Mouse (Mus musculus) layer of hippocampus, postnatal 25 days (tissue): Measurements from ENCODE around the gene Wdr31. TPM values are rescaled to one million over a fixed set of nuclear protein-coding genes. Genes with fewer than 3 reads are reported as not detected.
"Not testable (repeated sequence)": the region's sequence is repeated elsewhere in the genome, so short reads cannot be mapped to it uniquely, and the experiment has no call there.

Experiments used
- DNase-seq, 2 experiments: peaks; one replicate each; pipeline ENCODE4 v3.0.0; 2022; ENCODE audit warnings: mixed read lengths in 2 of 2, low spot score in 1 of 2; ENCODE audit errors: extremely low spot score in 1 of 2
- total RNA-seq, 2 experiments: library from RNA; stranded (reverse); gene quantifications; 2 replicates each; pipeline ENCODE4 v1.2.3; 2021

Gene Wdr31
- total RNA-seq, 2 experiments from 2014 or later = 6.7 to 8.5 TPM

GRCm38 (mm10) chr4:62500799-62501198, 30.1 kb upstream of the Wdr31 start:
- DNase-seq = no peak

DNA sequence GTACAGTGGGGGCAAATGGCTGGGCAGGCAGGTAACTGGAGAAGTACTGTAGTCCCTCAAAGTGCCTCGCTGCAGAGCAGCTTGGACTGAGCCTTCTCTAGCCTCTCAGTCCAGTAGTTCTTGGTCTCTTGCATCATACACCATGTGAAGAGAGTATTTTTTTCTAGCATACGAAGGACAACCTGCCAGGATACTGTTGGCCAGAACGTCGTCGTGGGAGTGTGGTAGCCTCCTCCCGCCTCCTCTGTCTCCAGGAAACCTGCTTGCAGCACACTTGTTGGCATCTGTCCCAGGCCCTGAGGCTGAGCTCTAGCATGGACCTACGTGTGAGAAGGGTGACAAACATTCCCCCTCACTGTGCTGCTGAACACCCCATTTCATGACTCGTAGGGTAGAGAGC, 26.1 kb upstream of the Wdr31 start:
- no peak for DNase-seq

DNA sequence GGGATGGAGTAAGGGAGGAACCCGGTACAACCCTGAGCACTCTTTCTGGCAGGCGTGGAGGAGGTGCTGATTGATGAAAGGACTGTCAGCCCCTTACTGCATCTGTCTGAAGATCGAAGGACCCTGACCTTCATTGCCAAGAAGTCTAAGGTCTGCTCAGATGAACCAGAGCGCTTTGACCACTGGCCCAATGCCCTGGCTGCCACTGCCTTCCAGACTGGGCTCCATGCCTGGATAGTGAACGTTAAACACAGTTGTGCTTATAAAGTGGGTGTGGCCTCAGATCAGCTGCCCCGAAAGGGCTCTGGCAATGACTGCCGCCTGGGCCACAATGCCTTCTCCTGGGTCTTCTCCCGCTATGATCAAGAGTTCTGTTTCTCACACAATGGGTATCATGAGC, 25.2 kb upstream of the Wdr31 start:
- DNase-seq = no peak

DNA sequence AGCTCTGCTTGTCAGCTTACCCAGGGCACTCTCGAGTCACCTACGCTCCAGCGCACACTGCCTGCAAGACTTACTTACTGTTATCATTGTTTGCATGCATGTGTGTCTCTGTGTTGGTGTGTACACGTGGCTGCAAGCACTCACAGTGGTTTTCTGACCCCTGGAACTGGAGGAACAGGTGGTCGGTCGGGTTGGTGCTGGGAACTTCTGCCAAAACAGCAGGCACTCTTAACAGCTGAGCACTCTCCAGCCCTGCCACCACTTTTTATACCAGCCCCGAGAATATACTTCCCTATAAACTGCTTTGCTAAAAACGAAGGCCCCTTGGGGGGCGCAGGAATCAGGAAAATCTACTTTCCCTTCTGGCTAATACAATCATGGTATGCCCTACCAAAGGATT, 23.5 kb upstream of the Wdr31 start:
- DNase-seq = no peak

GRCm38 (mm10) chr4:62492682-62493081, 22.0 kb upstream of the Wdr31 start:
- no peak for DNase-seq

DNA sequence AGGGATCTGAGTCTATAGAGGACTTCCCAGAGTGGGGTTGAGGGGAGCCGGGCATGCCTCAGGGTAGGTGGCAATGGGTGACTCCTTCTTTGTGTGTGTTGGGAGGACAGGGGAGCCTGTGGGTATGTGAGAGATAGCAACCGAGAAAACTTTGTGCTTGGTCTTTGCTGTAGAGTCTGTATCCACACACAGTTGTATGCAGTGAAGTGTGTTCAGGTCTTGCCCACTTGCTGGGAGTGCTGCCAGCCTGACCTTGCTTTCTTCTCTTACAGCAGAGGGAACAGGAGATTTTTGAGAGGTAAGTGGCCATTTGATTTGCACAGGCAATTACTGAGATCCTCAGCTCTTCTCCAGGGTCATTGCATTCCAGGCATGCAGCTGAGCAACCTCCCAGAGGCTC, 17.2 kb upstream of the Wdr31 start:
- no peak for DNase-seq

DNA sequence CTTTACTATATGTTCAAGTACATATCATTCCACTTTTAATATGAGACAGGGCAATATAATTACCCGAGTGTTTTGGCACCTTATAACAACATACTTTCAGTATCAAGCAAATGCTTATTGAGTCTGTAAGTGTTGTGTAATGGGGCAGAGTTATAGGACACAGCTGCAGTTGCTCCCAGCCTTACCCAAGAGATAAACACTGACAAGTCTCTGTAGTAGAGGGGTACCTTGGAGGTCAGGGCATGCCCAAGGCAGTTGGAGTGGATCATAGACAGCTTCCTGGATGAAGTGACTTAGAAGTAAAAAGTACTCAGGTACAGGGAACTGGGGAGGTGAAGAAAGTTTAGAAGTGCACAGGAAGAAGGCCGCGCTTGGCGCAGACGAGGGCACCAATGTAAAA, 16.5 kb upstream of the Wdr31 start:
- no peak for DNase-seq

GRCm38 (mm10) chr4:62486162-62486696, 15.5 kb upstream of the Wdr31 start:
- DNase-seq = no peak

GRCm38 (mm10) chr4:62485450-62486161, 14.9 kb upstream of the Wdr31 start:
- DNase-seq = no peak

DNA sequence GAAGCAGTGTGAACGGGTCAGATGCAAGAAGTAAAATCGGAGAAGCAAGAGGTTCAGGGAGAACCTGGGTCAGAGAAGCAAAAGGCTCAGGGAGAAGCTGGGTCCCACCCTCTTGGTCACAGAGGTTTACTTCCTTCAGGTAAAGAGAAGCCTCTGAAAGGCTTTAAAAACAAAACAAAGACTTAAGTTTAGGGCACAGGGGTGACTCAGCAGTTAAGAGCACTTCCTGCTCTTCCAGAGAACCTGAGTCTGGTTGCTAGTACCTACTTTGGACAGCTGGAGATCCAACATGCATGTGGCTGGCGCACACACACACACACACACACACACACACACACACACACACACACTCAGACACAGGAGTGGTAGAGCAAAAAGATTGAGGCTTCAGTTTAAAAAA, 14.2 kb upstream of the Wdr31 start:
- DNase-seq = no peak

DNA sequence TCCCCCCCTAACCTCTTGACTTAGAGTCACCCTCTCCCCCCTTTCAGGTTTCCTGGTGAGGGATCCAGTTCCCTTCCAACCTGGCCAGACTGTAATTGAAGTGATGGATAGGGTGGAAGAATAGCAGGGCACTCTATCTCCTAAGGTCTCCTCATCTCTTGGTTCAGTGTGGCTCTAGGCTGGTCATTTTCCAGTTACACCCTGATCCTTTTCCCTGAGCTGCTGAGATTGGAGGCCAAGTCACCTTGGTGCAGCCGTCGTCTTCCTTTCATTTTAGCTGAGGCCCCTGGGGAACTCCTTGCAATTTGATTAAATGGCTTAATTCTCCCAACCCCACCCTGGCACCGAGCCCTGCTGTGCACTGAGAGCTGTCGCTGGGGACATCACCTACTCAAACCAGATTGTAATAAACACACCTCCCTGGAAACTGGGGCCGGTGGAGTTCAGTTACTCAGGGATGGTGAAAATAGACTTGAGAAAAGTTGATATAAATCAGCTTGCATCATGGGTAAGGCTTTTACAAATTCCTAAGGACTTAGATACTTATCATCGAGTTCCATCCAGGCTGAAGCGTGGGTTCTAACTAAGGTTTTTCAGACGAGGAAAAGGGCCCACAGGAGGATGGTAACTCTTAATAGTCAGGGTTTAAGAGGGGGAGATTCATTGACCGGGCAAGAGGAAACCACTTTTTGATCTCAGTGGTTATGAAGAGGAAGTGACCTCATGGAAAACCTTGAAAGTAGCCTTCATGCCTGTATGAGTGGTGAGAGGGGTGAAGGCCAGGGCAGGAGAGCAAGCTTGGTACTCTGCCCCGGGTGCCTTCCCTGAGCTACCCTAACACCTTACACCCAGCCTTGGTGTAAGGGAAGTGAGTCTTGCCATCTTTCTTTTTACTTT, 10.3 kb upstream of the Wdr31 start:
- no peak for DNase-seq

DNA sequence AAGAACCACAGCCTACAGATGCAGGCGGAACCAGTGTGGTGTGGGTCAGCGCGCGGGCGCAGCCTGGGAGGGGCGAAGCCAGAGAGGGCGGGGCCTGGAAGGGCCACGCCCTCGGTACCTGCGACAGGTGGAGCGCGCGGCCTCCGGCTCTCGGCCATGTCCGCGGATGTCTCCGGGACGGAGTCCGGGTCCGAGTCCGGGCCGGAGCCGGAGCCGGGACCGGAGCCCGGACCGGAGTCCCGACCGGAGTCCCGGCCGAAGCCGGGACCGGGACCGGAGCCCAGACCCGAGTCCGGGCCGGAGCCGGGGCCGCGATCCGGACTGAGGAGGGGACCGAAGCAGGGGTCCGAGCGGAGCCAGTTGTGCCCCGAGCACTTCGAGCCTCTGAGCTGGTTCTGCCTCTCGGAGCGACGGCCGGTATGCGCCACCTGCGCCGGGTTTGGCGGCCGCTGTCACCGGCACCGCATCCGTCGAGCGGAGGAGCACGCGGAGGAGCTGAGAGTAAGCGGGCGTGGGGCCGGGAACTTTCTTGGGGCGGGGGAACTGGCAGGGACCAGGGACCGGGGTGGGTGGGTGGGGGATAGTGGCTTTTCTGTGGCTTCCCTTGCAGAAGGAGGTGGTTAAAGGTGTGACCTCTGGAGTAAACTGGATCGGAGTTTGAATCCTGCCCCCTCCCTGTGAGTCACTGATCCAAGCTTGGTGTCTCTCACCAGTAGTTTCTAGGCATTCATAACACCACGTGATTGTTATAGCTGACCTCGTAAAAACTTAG, 9.4 kb upstream of the Wdr31 start, which contains the start of gene Bspry:
Gene Bspry, plus strand, starts transcription at position 117 of the 772 bp plus-strand sequence.
- no peak for DNase-seq

DNA sequence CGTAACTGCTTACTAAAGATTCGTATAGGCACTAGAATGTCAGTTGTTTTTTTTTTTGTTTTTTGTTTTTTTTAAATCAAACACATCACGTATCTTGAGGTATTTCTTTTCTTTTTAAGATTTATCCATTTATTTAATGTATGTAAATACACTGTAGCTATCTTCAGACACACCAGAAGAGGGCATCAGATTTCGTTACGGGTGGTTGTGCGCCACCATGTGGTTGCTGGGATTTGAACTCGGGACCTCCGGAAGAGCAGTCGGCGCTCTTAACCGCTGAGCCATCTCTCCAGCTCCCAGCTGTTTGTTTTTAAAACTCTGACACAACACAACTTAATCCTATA, 8.9 kb upstream of the Wdr31 start:
- DNase-seq = not testable (repeated sequence)

DNA sequence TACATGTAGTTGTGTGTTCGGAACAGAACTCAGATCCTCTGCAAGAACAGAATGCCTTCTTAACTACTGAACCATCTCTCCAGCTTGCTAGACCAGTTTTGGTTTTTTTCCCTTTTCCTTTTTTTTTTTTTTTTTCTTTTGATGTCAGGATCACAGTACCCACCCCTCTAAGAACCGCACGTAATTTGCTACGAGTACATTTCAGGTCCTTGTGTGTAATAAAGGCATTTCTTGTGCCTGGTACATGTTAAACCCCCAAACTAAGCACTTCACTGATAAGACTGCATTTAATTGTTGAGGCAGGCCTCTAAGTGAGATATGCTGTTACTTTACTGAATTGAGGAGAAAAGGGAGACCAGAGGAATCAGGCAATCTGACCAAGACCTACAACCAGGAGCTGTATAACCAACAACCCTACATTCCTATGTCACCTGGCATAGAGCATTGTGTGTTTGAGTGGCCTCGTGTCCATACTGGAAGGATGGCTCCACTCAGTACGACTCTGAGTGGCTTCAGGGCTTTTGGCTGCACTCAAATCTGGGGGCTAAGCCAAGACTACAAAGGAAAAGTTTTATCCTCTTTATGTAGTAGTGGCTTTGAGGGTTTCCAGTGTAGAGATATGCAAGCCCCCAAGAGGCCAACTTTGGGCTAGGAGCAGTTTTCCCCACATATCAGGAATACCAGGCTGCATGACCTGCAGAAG, 7.0 kb upstream of the Wdr31 start:
- no peak for DNase-seq

DNA sequence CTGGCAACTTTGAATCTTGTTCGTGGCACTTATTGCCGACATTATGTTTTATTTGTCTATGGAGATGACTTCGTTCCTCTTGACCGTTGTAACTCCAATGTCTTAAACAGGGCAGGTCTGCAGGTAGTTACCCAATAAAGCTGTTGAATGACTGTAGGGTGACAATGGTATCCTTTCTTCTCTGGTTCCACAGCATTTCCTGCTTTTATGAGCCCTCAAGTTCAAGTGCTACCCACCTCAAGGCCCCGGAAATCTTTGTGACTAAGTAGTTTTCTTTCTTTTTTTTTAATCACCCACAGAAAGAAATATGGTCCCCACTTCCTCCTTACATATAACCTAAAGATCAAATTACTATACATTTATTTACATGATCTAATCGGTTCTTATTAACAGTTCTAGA, 5.1 kb upstream of the Wdr31 start:
- no peak for DNase-seq

DNA sequence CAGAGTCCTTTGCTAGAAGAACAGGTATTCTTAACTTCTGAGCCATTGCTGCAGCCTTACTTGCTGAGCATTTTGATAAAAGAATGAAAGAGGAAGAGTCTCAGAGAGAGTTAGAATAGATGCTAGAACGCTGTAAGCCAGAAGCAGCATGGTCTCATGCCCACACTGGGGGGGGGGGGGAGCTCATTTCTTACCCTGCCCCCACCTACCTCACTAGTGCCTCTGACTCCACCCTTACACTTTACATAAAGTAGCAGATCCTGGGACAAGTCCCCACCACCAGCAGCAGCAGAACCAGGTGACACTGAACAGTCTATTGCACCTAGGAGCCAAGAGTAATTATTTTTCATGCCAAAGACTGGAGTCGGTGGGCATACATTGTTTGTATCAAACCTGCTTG, 4.4 kb upstream of the Wdr31 start:
- no peak for DNase-seq

GRCm38 (mm10) chr4:62472071-62472470, 1.4 kb upstream of the Wdr31 start:
- no peak for DNase-seq

GRCm38 (mm10) chr4:62468158-62468557, 2.5 kb downstream of the Wdr31 start:
- DNase-seq = no peak

DNA sequence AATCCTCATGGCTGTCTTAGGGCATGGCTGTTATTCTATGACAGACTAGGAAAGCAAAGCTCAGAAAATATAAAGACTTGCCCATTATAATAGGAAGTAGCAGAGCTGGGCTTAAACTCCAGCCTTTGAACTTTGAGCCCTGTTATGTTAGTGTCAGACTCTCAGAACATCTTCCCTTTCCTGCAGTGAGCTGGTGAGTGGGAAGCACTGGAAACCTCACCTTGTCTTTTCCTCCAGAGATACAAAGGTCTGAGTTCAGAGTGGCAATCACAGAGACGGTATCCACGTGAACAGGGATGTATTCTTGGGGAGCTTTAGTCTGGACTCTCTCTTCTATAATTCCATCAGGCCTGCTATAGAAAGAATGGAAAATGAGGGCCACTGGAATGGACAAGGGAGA, 7.6 kb downstream of the Wdr31 start:
- DNase-seq = no peak

GRCm38 (mm10) chr4:62460348-62460747, 10.3 kb downstream of the Wdr31 start:
- DNase-seq = no peak
